Mouse (Mus musculus) cerebellum, postnatal 10 days (tissue): Measurements from ENCODE around the gene Lrrc63.

Source experiments
- DNase-seq, 2 experiments: peaks; one replicate each; pipeline ENCODE4 v3.0.0; 2021; ENCODE audit warnings: mixed read lengths in 2 of 2

The Lrrc63 gene

DNA sequence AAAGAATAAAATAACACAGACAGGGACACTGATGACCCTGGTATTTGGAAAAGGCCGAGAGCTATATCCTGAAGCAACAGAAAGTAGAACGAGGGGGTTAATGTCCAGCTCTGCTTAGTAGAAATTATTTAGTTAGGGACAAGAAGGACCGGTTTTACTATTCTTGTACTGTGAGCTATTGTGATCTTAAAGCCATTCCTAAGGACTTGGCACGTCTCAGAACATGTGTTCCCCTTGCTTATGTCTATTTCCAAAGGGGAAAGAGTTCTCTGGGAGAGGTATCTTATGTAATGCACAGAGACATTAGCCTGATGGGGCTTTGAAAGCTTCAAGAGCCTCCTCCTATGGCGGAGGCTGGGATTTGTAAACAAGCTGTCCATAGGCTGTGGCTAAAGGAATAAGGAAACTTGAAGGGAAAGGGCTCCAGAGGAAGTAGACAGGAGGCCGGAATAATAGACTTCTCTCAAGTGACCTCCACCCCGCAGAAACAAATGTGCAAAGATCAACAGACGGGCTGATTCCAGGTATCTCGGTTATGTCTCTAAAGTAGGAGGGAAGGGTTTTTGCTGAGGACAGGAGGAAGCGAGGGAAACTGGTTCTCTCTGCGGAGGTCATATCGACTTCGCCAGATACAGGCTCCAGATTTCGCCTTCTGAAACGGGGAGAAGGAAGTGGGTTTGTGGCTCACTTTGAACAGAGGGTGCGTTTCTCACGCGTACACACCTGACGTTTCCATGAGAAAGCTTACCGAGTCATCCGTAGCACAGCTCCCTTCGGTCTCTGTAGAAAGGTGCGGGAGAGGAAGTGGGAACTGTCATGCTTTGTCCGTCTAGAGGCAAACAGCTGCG, 5.7 kb upstream of the Lrrc63 start:
- DNase-seq, result no peak

DNA sequence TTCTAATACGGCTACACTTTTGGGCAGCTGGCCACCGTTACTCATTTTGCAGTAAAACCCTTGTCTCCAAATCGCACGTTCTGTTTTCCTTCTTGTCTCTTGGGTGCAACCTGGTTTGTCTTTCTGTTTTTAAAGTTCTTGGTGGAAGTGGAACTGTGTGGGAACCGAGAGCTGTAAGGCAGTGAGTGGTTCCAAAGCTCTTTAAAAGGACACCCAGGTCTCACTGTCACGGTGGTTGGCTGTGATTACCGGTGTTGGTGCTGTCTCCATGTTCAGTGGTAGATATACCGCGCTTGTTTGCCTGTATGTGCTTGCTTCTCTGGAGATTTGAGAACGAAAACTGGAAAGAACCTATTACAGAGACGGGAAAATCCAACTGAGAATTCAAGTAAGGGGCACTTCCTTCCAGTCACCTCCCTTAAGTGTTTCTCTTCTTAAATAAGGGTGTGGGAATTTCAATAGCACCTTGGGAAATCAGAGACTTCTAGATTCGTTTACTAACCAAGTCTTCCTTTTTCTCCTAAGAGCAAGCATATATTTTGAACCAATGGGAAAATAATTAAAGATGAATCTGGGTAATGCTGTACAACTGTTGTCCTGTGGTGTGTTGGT, 749 bp upstream of the Lrrc63 start:
- no peak for DNase-seq

DNA sequence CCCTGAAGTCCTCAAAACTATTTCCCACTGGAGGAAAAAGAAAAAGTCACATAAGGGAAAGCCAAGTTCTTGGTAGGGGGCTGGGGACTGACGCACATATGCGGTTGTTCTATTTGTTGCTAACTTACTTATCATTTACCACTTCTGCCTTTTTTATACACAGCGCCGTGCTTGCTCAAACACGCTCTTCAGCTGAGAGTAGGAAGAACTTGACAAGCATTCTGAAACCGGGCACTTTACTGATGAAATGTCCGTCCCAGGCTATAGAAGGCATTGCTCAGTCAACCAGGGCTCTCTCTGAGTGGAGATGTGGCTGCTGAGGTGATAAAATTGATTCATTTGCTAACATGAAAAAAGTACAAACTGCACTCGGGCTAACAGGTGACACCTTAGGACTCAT, 9.0 kb downstream of the Lrrc63 start:
- DNase-seq, result no peak

DNA sequence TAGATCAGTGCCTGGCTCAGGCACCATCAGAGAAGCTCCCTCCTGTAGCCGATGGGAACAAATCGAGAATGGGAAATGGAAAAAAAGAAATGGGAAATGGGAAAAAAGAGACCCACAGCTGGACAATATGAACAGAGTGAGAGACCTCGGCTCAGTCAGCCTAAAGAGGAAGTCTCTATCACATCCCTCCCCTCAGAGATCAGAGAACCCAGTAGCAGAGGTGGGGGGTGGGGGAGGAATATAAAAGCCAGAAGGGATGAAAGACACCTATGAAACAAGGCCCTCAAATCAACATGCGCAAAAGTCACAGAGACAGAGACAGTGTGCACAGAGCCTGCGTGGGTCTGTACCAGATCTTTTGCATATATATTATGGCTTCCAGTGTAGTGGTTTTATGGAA, 27.7 kb downstream of the Lrrc63 start:
- DNase-seq, result no peak

DNA sequence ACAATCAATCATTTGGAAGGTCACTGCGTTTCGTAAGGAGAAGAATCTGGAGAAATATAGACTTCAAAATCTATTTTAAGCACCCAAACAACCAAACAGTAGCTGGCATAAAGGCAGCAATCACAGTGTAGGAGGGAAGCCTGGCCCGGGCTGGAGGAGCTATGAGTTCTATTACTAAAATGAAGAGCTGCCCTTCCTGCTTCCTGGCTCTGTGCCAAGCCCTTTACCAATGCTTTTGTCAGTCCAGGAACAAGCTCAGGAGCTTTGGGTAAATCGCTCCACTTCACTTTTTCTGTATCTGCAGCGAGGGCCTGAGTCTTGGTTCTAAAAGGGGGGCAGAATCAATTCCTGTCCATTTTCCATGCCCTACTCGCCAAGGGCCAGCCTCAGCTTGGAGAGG, 52.7 kb downstream of the Lrrc63 start:
- DNase-seq, result peak; percentile 57 to 60

DNA sequence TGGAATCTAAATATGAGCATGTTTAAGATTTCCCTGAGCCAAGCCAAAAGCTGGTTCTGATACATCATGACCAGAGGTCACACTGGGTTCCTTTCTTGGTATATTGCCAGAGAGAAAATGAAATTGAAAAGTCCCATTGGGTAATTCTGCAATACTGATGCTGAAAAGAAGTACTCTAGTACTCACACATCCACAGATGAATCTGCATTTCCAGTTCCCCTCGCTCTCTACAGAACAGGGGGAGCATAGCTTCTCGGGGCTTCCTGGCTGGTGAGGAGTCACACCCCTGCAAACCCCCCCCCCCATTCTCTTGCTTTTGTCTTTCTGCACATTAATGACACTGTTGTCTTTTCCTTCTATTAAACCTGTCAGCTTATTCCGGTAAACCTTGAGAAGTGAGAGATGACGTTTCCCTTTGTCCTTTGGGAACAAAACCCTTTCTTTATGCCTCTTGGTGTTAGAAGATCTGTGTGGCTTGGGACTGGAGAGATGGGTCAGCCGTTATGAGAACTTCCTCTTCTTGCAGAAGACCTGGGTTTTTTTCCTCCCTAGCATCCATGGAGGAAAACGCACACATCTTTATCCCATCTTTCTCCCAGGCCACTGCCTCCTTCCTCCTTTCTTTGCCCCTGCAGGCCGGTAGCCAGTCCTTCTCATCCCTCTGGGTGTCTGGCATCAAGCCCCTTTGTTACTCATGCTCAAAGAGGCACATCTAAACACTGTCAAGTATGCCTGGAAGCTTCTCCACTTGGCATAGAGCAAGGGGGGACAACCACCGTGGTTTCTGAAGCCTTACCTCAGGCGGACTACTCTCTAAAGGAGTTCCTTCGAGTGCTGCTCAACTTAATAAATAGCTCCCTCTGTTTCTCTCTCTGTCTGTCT, 55.1 kb downstream of the Lrrc63 start:
- peak; percentile 42 to 53 for DNase-seq

DNA sequence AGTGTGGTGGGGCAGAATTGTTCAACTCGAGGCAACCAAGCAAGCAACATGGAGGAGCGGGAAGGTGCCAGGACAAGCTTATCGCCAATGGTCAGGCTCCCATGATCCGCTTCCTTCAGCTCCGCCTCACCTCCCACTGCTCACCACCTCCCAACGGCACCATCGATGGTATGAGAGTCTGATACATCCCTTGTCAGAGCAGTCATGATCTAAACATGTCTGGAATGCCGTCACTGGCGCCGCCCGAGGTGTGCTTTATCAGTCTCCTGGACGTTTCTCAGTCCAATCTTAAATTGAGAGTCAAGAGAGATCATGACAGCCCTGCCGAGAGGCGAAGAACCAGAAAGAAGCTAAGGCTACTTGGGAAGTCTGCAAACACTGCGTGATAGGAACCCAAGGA, 59.6 kb downstream of the Lrrc63 start:
- no peak for DNase-seq

DNA sequence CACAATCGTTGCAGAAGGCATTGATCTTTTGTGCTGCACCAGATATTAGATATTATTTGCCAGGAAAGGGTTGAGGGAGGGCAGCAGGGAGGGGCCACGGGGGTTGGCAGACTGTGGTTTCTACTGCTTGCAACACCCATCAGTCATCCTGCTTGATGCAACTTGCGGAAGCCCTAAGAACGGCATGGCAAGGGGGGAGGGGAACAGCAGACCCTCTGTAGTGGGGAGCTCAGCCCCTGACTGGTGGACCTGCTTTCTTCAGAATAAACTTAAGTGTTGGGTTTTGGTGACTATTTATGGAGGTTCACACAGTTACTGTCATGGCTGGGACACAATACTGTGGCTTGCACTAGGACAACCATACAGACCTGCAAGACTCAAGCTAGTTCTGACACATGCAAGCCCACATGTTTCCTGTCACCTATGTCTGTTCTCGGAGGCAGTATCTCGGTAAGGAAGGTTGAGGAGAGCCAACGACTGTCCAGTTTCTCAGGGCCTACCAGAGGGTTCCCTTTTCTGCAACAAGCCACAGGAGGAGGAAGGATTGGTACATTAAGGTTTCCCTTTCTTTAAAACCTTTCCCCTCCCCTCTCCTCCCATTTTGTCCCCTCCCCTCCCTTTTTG, 61.2 kb downstream of the Lrrc63 start:
- no peak for DNase-seq

DNA sequence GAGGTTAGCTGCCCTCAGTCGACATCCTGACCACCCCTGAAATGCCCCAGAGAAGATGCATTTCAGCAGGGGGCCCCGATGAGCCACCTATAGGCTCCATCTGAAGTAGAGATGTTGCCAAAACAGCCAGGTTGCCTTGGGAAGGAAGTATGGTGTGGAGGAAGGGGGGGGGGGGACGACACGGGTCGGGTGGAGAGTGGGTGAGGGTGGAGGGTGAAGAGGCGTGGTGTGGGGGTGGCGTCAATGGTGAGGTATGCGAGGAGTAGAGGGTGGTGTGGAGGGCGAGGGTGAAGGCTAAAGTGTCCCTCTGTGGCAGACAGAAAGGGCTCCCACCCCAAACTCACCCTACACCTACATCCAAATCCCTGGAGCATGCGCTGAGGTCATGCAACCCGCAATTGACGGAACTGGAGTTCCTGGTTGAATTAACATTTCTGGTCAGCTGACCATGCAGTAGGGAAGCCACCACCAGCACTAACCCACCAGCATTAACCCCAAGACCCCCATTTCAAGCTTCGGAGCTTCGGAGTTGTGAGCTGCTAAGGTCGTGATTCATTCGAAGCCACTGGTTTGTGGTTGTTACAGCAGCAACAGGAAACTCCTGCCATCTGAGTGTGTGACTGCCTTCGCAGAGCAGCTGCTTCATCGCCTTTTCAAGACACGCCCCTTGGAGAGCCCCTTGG, 62.1 kb downstream of the Lrrc63 start:
- DNase-seq, result no peak

DNA sequence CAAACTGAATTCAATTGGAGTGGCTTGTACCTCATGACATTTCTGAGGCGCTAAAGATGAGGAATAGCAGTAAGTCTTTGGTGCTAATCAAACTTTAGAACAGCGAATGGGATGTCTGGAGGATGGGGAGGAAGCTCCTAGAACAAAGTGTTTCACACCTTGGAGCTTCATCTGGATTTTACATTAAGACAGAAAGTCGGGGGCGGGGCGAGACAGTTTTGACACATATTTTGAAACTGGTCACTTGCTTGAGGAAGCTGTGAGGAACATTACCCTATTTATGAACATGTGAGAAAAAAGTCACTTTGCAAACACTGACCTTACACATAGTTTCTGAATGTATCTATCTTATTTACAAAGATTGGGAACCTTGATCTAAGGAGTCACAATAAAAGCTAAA, 65.5 kb downstream of the Lrrc63 start:
- DNase-seq, result no peak

DNA sequence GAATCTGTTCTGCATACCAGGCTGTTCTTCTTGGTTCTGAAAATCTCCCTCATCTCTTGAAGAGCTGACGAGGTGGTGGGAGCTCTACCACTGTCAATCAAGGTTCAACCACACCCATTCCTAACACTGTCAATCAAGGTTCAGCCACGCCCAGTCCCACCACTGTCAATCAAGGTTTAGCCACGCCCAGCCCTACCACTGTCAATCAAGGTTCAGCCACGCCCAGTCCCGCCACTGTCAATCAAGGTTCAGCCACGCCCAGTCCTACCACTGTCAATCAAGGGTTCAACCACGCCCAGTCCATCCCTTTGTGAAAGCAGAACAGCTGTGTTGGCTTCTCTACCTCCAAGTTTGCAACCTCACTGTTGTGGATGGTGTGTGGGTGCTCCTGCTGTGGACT, 66.2 kb downstream of the Lrrc63 start:
- no peak for DNase-seq

DNA sequence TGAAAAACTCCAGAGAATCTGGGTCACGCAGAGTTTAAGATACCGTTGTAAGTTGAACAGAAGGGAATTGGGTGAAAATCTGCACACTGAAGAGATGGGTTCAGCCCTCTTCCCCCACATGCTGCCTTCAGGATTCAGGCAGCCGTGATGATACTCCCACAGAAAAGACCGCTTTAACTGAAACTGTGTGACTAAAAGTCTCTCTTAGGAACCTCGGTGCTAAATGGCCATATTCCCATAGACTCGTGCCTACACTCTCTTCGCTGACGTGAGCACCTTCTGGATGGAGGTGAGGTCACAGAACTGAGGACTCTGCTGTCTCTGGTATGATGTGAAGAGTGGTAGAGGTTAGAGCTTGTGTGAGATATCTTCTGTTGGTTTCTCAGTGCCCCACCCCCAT, 66.7 kb downstream of the Lrrc63 start:
- no peak for DNase-seq

DNA sequence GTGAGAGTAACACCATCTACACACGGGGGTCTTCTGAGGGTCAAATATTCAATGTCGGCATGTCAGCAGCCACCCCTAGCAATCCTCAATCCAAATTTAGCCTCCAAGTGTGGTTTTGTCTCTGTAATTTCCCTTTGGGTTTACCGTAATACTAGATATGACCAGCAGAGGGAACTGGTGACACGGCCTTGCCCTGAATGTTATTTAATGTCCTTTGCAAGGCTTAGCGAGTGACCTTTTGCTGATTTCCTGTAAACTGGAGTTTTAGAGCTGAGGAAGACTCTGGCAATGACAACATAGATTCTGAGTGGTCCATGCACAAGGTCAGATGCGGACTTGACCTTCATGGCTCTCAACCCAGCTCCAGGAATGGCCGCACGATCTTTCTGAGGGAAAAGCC, 70.1 kb downstream of the Lrrc63 start:
- peak; percentile 43 to 74 for DNase-seq

DNA sequence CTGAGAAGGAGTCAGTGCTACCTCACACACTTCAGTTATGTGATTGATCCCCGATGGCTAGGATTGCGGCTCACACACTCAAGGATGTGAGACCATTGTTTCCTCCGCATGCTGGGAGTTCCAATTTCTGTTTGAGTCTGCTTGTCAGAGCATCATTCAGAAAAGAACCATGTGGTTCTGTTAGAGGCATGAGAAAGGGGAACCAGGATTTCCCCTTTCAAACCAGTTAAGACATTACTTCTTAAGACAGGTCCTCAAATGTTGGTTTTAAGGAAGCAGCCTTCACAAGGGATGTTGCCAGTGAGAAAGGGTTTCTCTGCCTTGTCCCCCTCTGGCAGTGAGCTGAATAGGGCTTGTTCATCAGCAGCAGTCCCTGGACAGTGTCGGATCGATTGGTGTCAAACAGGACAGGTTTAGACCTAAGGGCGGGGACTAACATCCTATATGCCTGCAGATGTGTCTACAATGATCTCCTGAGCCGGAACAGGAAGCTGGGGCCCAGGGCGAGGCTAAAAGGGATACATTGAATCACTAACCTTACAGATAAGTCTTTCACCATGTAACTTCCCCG, 73.7 kb downstream of the Lrrc63 start:
- no peak for DNase-seq

DNA sequence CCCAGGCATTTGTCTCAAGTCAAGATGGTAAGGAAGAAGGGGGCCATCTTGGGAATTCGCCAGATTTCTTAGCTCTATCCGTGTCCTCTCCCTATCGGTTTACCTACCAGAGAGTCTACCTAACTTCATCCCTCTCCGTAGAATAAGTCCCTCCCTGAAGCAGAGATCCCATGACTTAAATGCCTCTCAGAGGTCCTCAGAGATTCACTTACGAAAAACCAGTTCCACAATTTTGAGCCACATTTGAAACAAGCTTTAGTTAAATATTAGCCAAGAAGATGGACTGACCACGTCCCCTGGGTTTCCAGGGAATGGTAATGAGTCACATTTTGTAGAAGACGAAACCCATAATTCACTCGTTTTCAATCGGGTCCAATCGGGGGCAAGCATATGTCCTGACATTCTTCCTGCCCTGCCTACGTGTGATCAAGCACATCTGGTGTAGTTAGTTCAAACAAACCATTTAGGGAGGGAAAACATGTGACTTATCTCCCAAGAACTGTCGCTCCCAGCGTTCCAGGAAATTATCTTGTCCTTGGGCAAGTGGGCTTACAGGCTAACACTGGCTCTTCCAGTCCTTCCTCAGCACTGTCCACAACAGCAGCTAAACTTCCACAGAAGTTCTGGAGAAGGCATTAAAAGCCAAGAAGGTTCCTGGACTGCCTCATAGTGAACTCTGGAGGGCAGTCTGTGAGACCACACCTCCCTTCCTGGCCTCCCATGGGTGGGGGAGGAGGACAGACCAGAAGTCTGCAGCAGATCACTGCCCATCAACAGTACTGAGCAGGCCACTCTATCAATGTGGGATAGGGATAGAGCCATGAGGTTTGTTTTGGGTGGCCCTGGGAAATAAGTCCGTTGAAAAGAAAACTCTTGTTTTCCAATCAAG, 76.0 kb downstream of the Lrrc63 start:
- no peak for DNase-seq

DNA sequence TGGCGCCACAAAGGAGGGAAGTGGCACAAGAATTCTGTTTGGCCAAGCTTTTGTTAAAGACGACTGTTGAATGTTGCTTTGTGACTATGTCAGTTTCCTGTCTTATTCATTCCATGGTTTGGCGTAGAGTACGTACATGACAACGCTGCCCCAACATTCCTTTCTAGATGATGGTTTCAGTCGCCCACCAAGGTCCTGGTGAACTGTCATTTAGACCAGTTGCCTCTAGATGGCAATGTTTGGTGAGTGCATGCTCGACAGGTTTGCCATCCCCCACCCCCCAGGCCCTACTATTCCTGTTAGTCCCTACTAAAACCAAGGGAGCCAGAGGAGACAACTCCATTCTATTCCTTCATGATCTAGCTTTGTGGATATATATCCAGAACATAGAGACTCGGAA, 78.2 kb downstream of the Lrrc63 start:
- peak in 1 of 2 experiments; percentile 13 for DNase-seq

DNA sequence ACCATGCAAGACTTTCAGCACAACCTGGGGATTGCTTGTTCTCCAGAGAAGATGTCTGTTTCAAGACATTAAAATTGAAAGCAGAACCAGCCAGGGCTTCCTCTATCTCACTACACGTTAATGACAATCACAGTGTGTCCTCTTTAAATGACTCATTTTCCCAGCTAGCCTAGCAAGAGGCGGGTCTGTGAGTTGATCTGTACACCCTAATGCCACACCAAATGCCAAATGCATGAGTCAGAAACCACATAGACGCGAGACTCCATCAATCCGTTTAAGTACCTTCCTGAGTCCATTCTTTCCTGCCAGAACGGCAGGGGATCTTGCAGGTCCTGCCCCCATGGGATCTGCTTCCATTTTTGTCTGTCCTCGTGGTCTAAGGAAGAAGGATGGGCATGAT, 85.5 kb downstream of the Lrrc63 start:
- no peak for DNase-seq

DNA sequence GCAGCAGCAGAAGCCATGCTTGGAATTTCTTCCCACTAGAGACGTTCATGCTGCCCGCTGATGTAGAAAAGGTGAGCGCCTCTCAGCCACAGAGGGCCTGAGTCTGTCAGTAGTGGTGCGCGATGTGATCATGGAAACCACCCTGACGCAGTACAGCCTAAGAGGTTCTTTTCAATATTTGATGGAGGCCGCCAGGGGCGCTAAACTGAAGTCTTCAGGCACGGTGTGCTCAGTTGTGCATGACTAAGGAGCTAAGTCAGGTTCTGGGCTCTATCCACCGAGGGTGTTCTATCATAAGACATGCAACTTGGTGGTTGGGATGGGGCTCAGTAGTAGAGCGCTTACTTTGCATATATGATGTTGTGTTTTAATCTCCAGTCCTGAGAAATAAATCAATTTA, 95.2 kb downstream of the Lrrc63 start:
- peak in 1 of 2 experiments; percentile 6 for DNase-seq
